Mouse (Mus musculus) thymus, adult 2 months (tissue): Measurements from ENCODE around the gene Dusp19. TPM values are rescaled to one million over a fixed set of nuclear protein-coding genes. Genes with fewer than 3 reads are reported as not detected.

Experiments used
- DNase-seq: peaks from one replicate; pipeline ENCODE4 v3.0.0; 2021
- H3K27ac ChIP-seq: fragments of 200-500 bp; 2 replicates; pipeline ENCODE4 v1.5.1; 2012; ENCODE audit warnings: low read length, control low read depth; ENCODE audit not compliant: control insufficient read depth, insufficient read depth
- H3K27me3 ChIP-seq: fragments of 200-500 bp; 2 replicates; pipeline ENCODE4 v1.6.1; 2012; ENCODE audit warnings: mild to moderate bottlenecking, low read length, moderate library complexity, mixed read lengths; ENCODE audit not compliant: control insufficient read depth, insufficient read depth
- H3K36me3 ChIP-seq: fragments of 200-500 bp; 2 replicates; pipeline ENCODE4 v1.6.1; 2012; ENCODE audit warnings: mild to moderate bottlenecking, low read length, moderate library complexity; ENCODE audit not compliant: control insufficient read depth, insufficient read depth
- H3K4me1 ChIP-seq: fragments of 200-500 bp; replicated peaks from 2 replicates; pipeline ENCODE4 v1.6.1; 2012; ENCODE audit warnings: low read length; ENCODE audit not compliant: control insufficient read depth, insufficient read depth
- H3K4me3 ChIP-seq: fragments of 200-500 bp; 2 replicates; pipeline ENCODE4 v1.5.1; 2012; ENCODE audit warnings: mild to moderate bottlenecking, low read length, control low read depth, moderate library complexity; ENCODE audit not compliant: control insufficient read depth, insufficient read depth
- CTCF ChIP-seq: fragments of 200-500 bp; IDR thresholded peaks from 2 replicates; pipeline ENCODE4 v1.5.1; 2012; ENCODE audit warnings: mild to moderate bottlenecking, control low read depth, low read length, moderate library complexity, borderline replicate concordance; ENCODE audit not compliant: control insufficient read depth, poor library complexity, insufficient read depth; ENCODE audit errors: extremely low read depth
- POLR2A ChIP-seq: fragments of 200-500 bp; IDR thresholded peaks from 2 replicates; pipeline ENCODE4 v1.6.1; 2012; ENCODE audit warnings: mild to moderate bottlenecking, low read length, control low read depth, moderate library complexity; ENCODE audit not compliant: control insufficient read depth, poor library complexity, insufficient read depth; ENCODE audit errors: extremely low read depth
- WGBS: fragments of 180-500 bp; shearing (Covaris S2); methylation state at CpG from one replicate; pipeline ENCODE4 v1.1.7; 2018; 5-methylcytosine and 5-hydroxymethylcytosine counted together
- polyA plus RNA-seq: library from polyadenylated mRNA; depleted of rRNA; stranded (reverse); fragments of >200 nt; gene quantifications from 2 replicates; pipeline ENCODE4 v1.2.3, GENCODE M21; 2012; rRNA removed

The Dusp19 gene
- polyA plus RNA-seq, result 5.1 and 5.4 TPM in 2 replicates

GRCm38 (mm10) chr2:80616854-80617737, at the start of gene Dusp19, which contains the start of gene Nup35:
Gene Dusp19 (plus strand): TSS chr2:80617045.
Gene Nup35 (plus strand): TSS chr2:80617236.
- 3% methylated on average over 21 of the region's 21 CpGs for WGBS
- peak; percentile 92 for DNase-seq
- H3K4me1 ChIP-seq, result 0 out of 2 replicates have a peak, but pooled peaks cover 2% of the 10 kb centered on the region
- peak within 1 kb of the TSS; percentile 59 for H3K4me3 ChIP-seq
- H3K27me3 ChIP-seq, result no peaks in the 10 kb centered on the region
- peak within 1 kb of the TSS; percentile 30; the same call in 1 of the 2 replicates for H3K27ac ChIP-seq
- no peak for TF ChIP-seq CTCF
- TF ChIP-seq POLR2A, result peak; percentile 73; the same call in 1 of the 2 replicates
- H3K36me3 ChIP-seq, result no peaks in the 10 kb centered on the region

- WGBS, result 93% methylated on average over 4 of the region's 4 CpGs
- TF ChIP-seq POLR2A, result no peak
- TF ChIP-seq CTCF, result no peak
- Histone ChIP-seq H3K27ac (no peak overlapping the region), H3K4me3 (no peak overlapping the region), H3K4me1 (no peaks in the 10 kb centered on the region), H3K36me3 (no peaks in the 10 kb centered on the region), H3K27me3 (no peaks in the 10 kb centered on the region)
- no peak for DNase-seq
These were observed 49.4 kb upstream of the Dusp19 start for GRCm38 (mm10) chr2:80567411-80567810.

- TF ChIP-seq POLR2A (no peak), CTCF (no peak)
- Histone ChIP-seq H3K4me1 (no peaks in the 10 kb centered on the region), H3K27me3 (no peaks in the 10 kb centered on the region), H3K4me3 (no peak overlapping the region), H3K36me3 (no peaks in the 10 kb centered on the region), H3K27ac (no peak overlapping the region)
- DNase-seq, result no peak
- 79% methylated on average over 4 of the region's 4 CpGs for WGBS
These were observed 46.2 kb upstream of the Dusp19 start for GRCm38 (mm10) chr2:80570656-80571055.

GRCm38 (mm10) chr2:80577286-80577685, 39.6 kb upstream of the Dusp19 start:
- Histone ChIP-seq H3K27ac (no peak overlapping the region), H3K4me1 (peaks cover 7% of the 10 kb centered on the region), H3K27me3 (peaks cover 15% of the 10 kb centered on the region), H3K36me3 (no peaks in the 10 kb centered on the region), H3K4me3 (no peak overlapping the region)
- WGBS, result 87% methylated on average over 1 of the region's 1 CpGs
- DNase-seq, result no peak
- TF ChIP-seq POLR2A (no peak), CTCF (no peak)

- WGBS, result 3% methylated on average over 6 of the region's 6 CpGs
- TF ChIP-seq CTCF, result no peak
- no peak for TF ChIP-seq POLR2A
- Histone ChIP-seq H3K4me1 (peaks cover 7% of the 10 kb centered on the region), H3K36me3 (no peaks in the 10 kb centered on the region), H3K4me3 (no peak overlapping the region), H3K27me3 (peaks cover 15% of the 10 kb centered on the region), H3K27ac (no peak overlapping the region)
- DNase-seq, result no peak
These were observed 37.5 kb upstream of the Dusp19 start for GRCm38 (mm10) chr2:80579253-80579891.

GRCm38 (mm10) chr2:80580311-80580961, 36.4 kb upstream of the Dusp19 start:
- peaks cover 15% of the 10 kb centered on the region for H3K27me3 ChIP-seq
- peak overlapping the region; percentile 52 for H3K4me3 ChIP-seq
- peaks cover 7% of the 10 kb centered on the region for H3K4me1 ChIP-seq
- DNase-seq, result peak; percentile 16
- TF ChIP-seq POLR2A (no peak), CTCF (no peak)
- no peak overlapping the region for H3K27ac ChIP-seq
- WGBS, result 2% methylated on average over 65 of the region's 65 CpGs
- no peaks in the 10 kb centered on the region for H3K36me3 ChIP-seq
